Mouse (Mus musculus): Measurements from ENCODE around the gene Dnajb9. TPM values are rescaled to one million over a fixed set of nuclear protein-coding genes. Genes with fewer than 3 reads are reported as not detected.
"Not testable (repeated sequence)": the region's sequence is repeated elsewhere in the genome, so short reads cannot be mapped to it uniquely, and the experiment has no call there.

The Dnajb9 gene
- 10 to 100 TPM; 41.7 to 44.7 TPM for total RNA-seq (2021)

DNA sequence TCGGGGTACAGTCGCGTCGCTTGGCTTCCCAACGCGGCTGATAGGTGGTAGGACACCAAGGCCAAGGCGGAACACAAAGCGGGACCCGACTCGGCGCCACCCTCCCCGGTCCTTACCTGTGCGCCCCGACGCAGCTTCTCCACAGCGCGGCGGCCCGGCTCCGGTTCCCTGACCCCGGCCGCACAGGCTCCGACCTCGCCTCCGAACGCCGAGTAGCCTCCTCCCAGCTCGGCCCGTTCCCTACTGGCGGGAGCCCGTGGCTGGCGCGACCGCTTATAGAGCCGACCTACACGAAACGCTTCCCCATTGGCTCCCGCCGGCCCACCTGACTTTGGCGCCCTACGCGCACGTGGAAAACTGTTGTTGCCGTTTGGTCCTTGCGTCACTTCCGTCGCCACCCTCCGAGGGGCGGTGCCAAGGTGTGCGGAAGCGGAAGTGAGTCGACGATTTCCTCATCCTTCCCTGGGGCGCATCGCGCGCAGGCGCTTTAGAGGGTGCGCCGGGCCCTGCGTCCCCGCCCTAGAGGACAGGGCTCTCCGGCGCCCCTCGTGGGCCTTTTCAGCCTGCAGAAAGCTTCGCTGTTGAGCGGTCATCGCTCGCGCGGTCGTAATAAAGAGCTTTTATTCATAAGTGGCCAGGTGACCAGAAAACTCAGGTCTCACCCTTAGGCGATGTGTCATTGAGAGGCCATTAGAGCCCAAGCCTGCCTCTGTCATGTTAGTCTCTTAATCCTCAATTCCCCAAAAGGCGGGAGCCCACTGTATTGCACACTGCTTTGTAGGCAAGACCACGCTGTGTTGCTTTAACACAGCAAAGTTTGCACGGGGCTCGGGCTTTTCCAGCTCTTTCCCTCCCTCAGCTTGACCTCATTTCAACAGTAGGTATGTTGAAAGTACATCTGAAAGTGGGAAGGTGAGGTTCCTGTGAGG lies at the start of gene Dnajb9:
Dnajb9 (minus strand) TSS at position 503 of the 929 bp plus-strand sequence.
- intact Hi-C loops (cut with DNase I): loop anchor here (2.0 to 10.0 kb wide), 2 partner anchors 59 to 335 kb away; no protein-coding TSS in a partner anchor

DNA sequence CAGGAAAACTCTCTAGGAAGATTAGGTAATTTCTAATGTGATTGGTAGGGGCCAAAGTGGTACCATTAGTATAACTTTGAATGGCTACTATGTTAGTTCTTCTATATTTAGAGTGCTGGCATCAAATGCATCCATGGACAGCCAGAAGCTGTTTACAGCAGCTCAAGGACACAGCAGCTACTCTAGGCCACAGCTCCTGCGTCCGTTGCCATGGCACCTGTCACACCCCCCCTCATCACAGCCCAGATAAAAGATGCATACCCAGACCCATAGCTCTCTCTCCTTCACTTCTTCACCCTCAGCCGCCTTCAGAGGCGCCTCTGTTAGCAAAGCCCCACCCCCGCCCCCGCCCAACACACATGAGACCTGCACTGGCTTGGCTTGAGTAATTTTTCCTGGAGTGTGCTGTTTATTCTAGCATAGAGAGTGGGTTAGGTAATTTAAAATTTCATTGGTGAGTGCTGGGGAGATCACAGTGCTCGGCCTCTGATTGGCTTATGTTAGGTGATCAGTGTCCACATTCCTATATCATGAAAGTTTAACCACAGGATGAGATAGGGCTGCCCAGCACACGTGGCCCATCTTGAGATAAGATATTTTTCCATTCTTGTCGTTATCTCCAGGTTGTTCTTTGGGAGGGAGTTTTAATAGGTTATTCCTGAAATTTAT lies 38.3 kb upstream of the Dnajb9 start:
- no peak for DNase-seq (ENCODE audit: low spot score in 2 of 2)
- intact Hi-C loops (cut with DNase I): no loop called here

More for the DNA sequence above, at the start of gene Dnajb9:
- peak; percentile 100 for DNase-seq (ENCODE audit: low spot score in 2 of 2)

- DNase-seq (ENCODE audit: low spot score in 2 of 2): no peak
- intact Hi-C loops (cut with DNase I): no loop called here
These were observed 35.6 kb upstream of the Dnajb9 start for GRCm38 (mm10) chr12:44245739-44246138.

DNA sequence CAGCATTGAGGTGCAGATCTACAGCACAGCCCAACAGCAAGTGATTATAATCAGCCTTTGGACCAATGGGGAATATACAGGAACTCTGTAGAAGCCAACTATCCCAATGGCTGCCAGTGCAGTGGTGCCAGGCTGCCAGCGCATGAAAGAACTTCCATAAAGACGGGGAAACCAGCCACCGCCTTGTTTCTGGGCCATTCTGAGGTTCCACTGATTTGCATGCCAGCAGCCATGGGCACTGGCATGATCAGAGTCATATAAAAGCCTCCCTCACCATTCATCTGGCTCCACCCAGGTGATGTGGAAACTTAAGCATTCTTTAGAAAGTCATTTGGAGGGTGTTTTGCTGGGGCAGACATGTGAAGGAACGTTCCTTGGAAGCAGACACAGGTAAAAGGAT lies 32.3 kb upstream of the Dnajb9 start:
- DNase-seq (ENCODE audit: low spot score in 2 of 2): no peak
- intact Hi-C loops (cut with DNase I): no loop called here

- intact Hi-C loops (cut with DNase I): no loop called here
- DNase-seq (ENCODE audit: low spot score in 2 of 2): no peak
These were observed 31.0 kb upstream of the Dnajb9 start for GRCm38 (mm10) chr12:44241090-44241489.

GRCm38 (mm10) chr12:44224650-44225049 lies 14.5 kb upstream of the Dnajb9 start:
- intact Hi-C loops (cut with DNase I): no loop called here

DNA sequence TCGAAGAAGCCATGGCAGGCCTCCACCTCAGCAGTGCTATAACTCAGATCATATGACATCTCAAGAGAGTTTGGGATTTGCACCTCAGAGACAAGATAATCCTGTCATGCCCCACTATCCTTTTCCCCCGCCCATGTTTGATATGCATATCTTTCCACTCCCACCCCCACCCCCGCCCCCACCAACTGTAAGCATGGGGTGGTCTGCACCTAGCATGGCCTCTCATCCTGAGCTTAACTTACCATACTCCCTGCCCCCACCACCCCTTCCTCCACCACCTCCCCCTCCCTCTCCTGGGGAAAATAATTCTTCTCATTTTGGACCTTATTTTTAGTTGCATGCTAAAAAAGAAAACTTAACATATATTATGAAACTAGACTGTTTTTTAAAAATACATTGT lies 12.9 kb upstream of the Dnajb9 start:
- no peak for DNase-seq (ENCODE audit: low spot score in 2 of 2)
- intact Hi-C loops (cut with DNase I): no loop called here

More at GRCm38 (mm10) chr12:44224650-44225049, 14.5 kb upstream of the Dnajb9 start:
- DNase-seq (ENCODE audit: low spot score in 2 of 2): no peak

DNA sequence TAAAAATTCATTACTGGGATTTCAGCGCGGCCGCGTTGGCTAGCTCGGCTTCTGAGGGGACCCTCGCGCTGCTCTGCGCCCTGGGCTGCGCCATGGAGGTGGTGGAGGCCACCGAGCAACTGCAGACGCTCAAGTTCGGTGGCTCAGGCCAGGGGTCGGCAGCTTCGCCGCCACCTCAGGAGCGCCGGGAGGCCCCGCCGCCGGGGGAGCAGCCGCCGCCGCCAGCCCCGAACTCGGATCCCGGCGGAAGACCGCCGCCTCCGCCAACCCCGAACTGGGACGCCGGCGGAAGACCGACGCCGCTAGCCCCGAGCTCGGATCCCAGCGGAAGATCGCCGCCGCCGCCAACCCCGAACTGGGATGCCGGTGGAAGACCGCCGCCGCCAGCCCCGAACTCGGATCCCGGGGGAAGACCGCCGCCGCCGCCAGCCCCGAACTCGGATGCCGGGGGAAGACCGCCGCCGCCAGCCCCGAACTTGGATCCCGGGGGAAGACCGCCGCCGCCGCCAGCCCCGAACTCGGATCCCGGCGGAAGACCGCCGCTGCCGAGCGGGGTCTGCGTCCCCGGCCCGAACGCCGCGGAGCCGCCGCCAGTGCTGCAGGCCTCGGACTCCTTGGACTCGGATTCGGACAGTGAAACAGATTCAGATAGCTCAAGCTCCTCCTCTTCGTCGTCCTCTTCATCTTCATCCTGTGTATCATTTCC lies 11.7 kb upstream of the Dnajb9 start:
- intact Hi-C loops (cut with DNase I): no loop called here
- peak; percentile 22 to 24 for DNase-seq (ENCODE audit: low spot score in 2 of 2)

- DNase-seq (ENCODE audit: low spot score in 2 of 2); intact Hi-C loops (cut with DNase I): not testable (repeated sequence)
These were observed 10.9 kb upstream of the Dnajb9 start, which contains the start of gene Pnpla8 for GRCm38 (mm10) chr12:44221070-44221469. Gene Pnpla8 (plus strand): TSS chr12:44221370.

- DNase-seq (ENCODE audit: low spot score in 2 of 2): no peak
- intact Hi-C loops (cut with DNase I): loop anchor here (2.0 to 10.0 kb wide), 2 partner anchors 57 to 333 kb away; no protein-coding TSS in a partner anchor
These were observed 1.4 kb upstream of the Dnajb9 start for GRCm38 (mm10) chr12:44211555-44211954.

- DNase-seq (ENCODE audit: low spot score in 2 of 2): peak in 1 of 2 experiments; percentile 32
- intact Hi-C loops (cut with DNase I): no loop called here
These were observed 844 bp downstream of the Dnajb9 start for GRCm38 (mm10) chr12:44209141-44209823.

GRCm38 (mm10) chr12:44197873-44198525 lies 12.1 kb downstream of the Dnajb9 start:
- intact Hi-C loops (cut with DNase I): no loop called here
- DNase-seq (ENCODE audit: low spot score in 2 of 2): no peak

DNA sequence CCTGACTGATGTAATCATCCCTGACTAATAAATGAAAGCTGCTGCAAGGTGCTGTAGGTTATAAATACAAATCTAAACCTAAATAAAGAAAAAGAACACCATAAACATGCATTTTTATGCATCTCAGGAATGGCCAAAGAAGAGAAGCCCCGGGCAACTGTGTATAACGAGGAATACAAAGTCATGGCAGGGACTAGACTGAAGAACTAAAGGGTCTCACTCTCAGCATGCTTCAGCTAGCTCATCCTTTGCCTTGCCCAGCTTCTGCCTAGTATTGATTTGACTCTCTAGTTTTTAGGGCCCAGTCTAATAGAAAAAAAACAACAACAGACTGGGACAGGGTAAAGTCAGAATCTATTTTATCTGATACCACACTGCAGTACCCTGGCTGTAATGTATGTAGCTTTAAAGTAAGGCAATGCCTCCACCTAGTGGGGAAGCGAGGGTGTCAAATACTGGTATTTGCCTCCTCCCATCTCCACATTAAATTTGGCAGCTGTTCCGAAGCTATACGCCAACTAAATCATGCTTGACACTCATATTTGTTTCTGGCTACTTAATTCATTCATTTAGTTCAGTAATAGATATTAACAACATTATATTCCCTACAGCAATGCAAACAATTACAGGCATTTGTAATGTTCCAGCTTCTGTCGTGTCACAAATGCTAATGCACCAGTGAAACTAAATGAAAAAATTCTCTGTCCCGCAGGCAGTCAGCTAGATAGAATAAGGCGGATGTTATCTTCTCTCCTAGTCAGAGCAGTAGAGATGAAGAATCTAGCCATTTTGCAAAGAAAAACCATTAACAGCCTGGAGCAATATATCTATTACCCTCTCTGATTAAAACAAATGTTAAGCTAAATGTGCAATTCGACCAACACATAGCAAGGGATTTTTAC lies 28.8 kb downstream of the Dnajb9 start:
- intact Hi-C loops (cut with DNase I): no loop called here
- peak; percentile 61 to 86 for DNase-seq (ENCODE audit: low spot score in 2 of 2)

- intact Hi-C loops (cut with DNase I): no loop called here
- DNase-seq (ENCODE audit: low spot score in 2 of 2): peak; percentile 14 to 21
These were observed 33.1 kb downstream of the Dnajb9 start for GRCm38 (mm10) chr12:44177038-44177355.

GRCm38 (mm10) chr12:44176331-44177037 lies 33.6 kb downstream of the Dnajb9 start:
- DNase-seq (ENCODE audit: low spot score in 2 of 2): peak in 1 of 2 experiments; percentile 6
- intact Hi-C loops (cut with DNase I): no loop called here

DNA sequence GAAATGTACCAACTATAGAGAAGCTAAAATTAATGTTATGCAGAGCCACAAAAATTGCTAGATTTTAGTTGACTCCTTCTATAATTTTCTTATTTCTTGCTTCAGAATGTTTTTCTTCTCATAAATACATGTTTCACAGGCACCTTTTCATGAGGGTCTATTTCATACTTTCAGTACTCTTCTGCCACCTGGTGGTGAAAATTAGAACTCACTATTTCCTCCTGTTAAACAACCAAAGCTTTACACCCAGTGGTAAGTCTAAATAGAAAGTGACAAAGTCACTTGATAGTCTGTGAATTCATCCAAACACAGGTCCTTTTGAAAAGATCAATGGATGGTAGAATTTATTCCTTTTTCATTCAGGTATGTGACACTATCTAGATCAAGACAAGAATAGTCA lies 43.2 kb downstream of the Dnajb9 start:
- intact Hi-C loops (cut with DNase I): no loop called here
- DNase-seq (ENCODE audit: low spot score in 2 of 2): peak; percentile 79 to 92

GRCm38 (mm10) chr12:44159349-44159748 lies 50.8 kb downstream of the Dnajb9 start:
- DNase-seq (ENCODE audit: low spot score in 2 of 2): no peak
- intact Hi-C loops (cut with DNase I): loop anchor here (1.0 kb wide), 1 partner anchor 10 kb away; no protein-coding TSS in a partner anchor
